Mouse (Mus musculus) MEL (cell line): ENCODE results near the gene Vopp1. TPM values are rescaled to one million over a fixed set of nuclear protein-coding genes. Genes with fewer than 3 reads are reported as not detected.
A peak's percentile ranks its signal among the peaks of the same experiment; 100 is the strongest.

Experiments used
- DNase-seq: peaks from one replicate; pipeline ENCODE4 v3.0.0; 2011; ENCODE audit warnings: low read depth, low spot score
- H3K27ac ChIP-seq: 2 replicates; pipeline ENCODE4 v1.5.1; 2012; ENCODE audit warnings: low read depth, mild to moderate bottlenecking, control low read depth, low read length, moderate library complexity; ENCODE audit not compliant: control insufficient read depth
- H3K27me3 ChIP-seq, 2 experiments: fragments of 150-350 bp in 1 of 2; sonication (generic) in 1 of 2; 2 replicates each; pipeline ENCODE4 v1.6.1; 2012; ENCODE audit warnings: low read length in 2 of 2, mild to moderate bottlenecking in 2 of 2, improper control_type of control experiment in 1 of 2, moderate library complexity in 1 of 2; ENCODE audit not compliant: insufficient read depth in 2 of 2, control insufficient read depth in 1 of 2
- H3K36me3 ChIP-seq, 2 experiments: 2 replicates each; pipeline ENCODE4 v1.6.1; 2012 to 2014; ENCODE audit warnings: low read length in 2 of 2, improper control_type of control experiment in 1 of 2, inconsistent platforms in 1 of 2, mild to moderate bottlenecking in 1 of 2; ENCODE audit not compliant: insufficient read depth in 2 of 2, control insufficient read depth in 1 of 2
- H3K4me1 ChIP-seq, 2 experiments: fragments of 150-350 bp in 1 of 2; sonication (generic) in 1 of 2; 2 replicates each; pipeline ENCODE4 v1.6.1; 2012; ENCODE audit warnings: low read length in 2 of 2, improper control_type of control experiment in 1 of 2, mild to moderate bottlenecking in 1 of 2; ENCODE audit not compliant: insufficient read depth in 2 of 2, control insufficient read depth in 1 of 2
- H3K4me3 ChIP-seq, 2 experiments: fragments of 150-350 bp in 1 of 2; sonication (generic) in 1 of 2; 2 replicates each; pipeline ENCODE4 v1.5.1; 2012; ENCODE audit warnings: low read depth in 2 of 2, low read length in 2 of 2, mild to moderate bottlenecking in 2 of 2, moderate library complexity in 2 of 2, control low read depth in 1 of 2, improper control_type of control experiment in 1 of 2; ENCODE audit not compliant: control insufficient read depth in 1 of 2, insufficient read depth in 1 of 2
- H3K79me2 ChIP-seq: 2 replicates; pipeline ENCODE4 v1.6.1; 2012; ENCODE audit warnings: mild to moderate bottlenecking, low read length, moderate library complexity; ENCODE audit not compliant: control insufficient read depth, poor library complexity, insufficient read depth
- H3K9ac ChIP-seq: 2 replicates; pipeline ENCODE4 v1.6.1; 2012; ENCODE audit warnings: low read depth, mild to moderate bottlenecking, control low read depth, low read length, moderate library complexity; ENCODE audit not compliant: control insufficient read depth, poor library complexity, severe bottlenecking
- H3K9me3 ChIP-seq: fragments of 150-350 bp; sonication (generic); replicated peaks from 2 replicates; pipeline ENCODE4 v1.6.1; 2012; ENCODE audit warnings: mild to moderate bottlenecking, low read length, improper control_type of control experiment, moderate library complexity; ENCODE audit not compliant: insufficient read depth
- CHD2 ChIP-seq: IDR thresholded peaks from 2 replicates; pipeline ENCODE4 v1.6.1; 2011; ENCODE audit warnings: low read length, improper control_type of control experiment
- EP300 ChIP-seq, 2 experiments: IDR thresholded peaks; 2 replicates each; pipeline ENCODE4 v1.6.1; 2011; ENCODE audit warnings: improper control_type of control experiment in 2 of 2, low read length in 2 of 2, low read depth in 1 of 2, mild to moderate bottlenecking in 1 of 2
- GATA1 ChIP-seq: IDR thresholded peaks from 2 replicates; pipeline ENCODE4 v1.6.1; 2011; ENCODE audit warnings: low read depth, low read length, improper control_type of control experiment
- JUND ChIP-seq: IDR thresholded peaks from 2 replicates; pipeline ENCODE4 v1.6.1; 2011; ENCODE audit warnings: low read depth, mild to moderate bottlenecking, improper control_type of control experiment, low read length
- KAT2A ChIP-seq: conservative IDR thresholded peaks from 2 replicates; pipeline ENCODE4 v1.6.1; 2012; ENCODE audit warnings: low read depth, low read length, improper control_type of control experiment, inconsistent platforms
- MEF2A ChIP-seq: IDR thresholded peaks from 2 replicates; pipeline ENCODE4 v1.6.1; 2014; ENCODE audit warnings: low read depth, mild to moderate bottlenecking, inconsistent platforms, low read length, improper control_type of control experiment; ENCODE audit not compliant: poor library complexity, insufficient replicate concordance, severe bottlenecking; ENCODE audit errors: extremely low read depth
- MXI1 ChIP-seq: IDR thresholded peaks from 2 replicates; pipeline ENCODE4 v1.6.1; 2011; ENCODE audit warnings: mild to moderate bottlenecking, low read depth, low read length, improper control_type of control experiment
- NELFE ChIP-seq: IDR thresholded peaks from 2 replicates; pipeline ENCODE4 v1.6.1; 2011; ENCODE audit warnings: low read depth, low read length, improper control_type of control experiment
- NRF1 ChIP-seq: IDR thresholded peaks from 2 replicates; pipeline ENCODE4 v1.6.1; 2014; ENCODE audit warnings: low read depth, mild to moderate bottlenecking, inconsistent platforms, low read length, improper control_type of control experiment, moderate library complexity; ENCODE audit not compliant: poor library complexity, insufficient read depth, severe bottlenecking
- POLR2AphosphoS5 ChIP-seq: IDR thresholded peaks from 2 replicates; pipeline ENCODE4 v1.6.1; 2012; ENCODE audit warnings: low read depth, borderline replicate concordance, mild to moderate bottlenecking, inconsistent platforms, low read length, moderate library complexity, mixed read lengths
- RAD21 ChIP-seq: IDR thresholded peaks from 2 replicates; pipeline ENCODE4 v1.6.1; 2011; ENCODE audit warnings: mild to moderate bottlenecking, low read depth, low read length, improper control_type of control experiment
- TAL1 ChIP-seq: IDR thresholded peaks from 2 replicates; pipeline ENCODE4 v1.6.1; 2012; ENCODE audit warnings: mild to moderate bottlenecking, inconsistent platforms, low read length, moderate library complexity, mixed read lengths
- USF1 ChIP-seq: IDR thresholded peaks from 2 replicates; pipeline ENCODE4 v1.6.1; 2014; ENCODE audit warnings: low read depth, mild to moderate bottlenecking, inconsistent platforms, low read length, improper control_type of control experiment, moderate library complexity
- ZMIZ1 ChIP-seq: IDR thresholded peaks from 2 replicates; pipeline ENCODE4 v1.6.1; 2012; ENCODE audit warnings: low read depth, mild to moderate bottlenecking, inconsistent platforms, low read length, improper control_type of control experiment, moderate library complexity
- polyA plus RNA-seq, 2 experiments: library from polyadenylated mRNA; stranded (reverse) in 1 of 2; unstranded in 1 of 2; fragments of >175 nt in 1 of 2; fragments of >200 nt in 1 of 2; gene quantifications; 2 replicates each; pipeline versions ENCODE4 v1.2.1 to v1.2.4; 2012; ENCODE audit warnings: low replicate concordance in 2 of 2, low read depth in 1 of 2; ENCODE audit not compliant: insufficient read length in 2 of 2, insufficient read depth in 1 of 2, missing spikeins in 1 of 2
- total RNA-seq: library from RNA; depleted of rRNA; stranded (reverse); fragments of 300-350 nt; gene quantifications from 2 replicates; pipeline ENCODE4 v1.2.3, GENCODE M21; 2012

Gene Vopp1
- total and polyA plus RNA-seq, 3 experiments: 14.2 to 17.0 TPM; not detected in 1

- Histone ChIP-seq H3K36me3 (peaks cover 0 to 28% of the 10 kb centered on the region in 2 experiments; a peak in 2 of 4 replicates), H3K27ac (no peak overlapping the region), H3K27me3 (no peaks in the 10 kb centered on the region), H3K9me3 (no peaks in the 10 kb centered on the region), H3K4me3 (no peak overlapping the region), H3K9ac (no peak overlapping the region), H3K79me2 (no peaks in the 10 kb centered on the region), H3K4me1 (peaks cover 21 to 22% of the 10 kb centered on the region in 2 experiments)
- TF ChIP-seq JUND (no peak), RAD21 (no peak), MXI1 (no peak), KAT2A (no peak), CHD2 (no peak), USF1 (no peak), NELFE (no peak)
- DNase-seq: no peak
These were observed 82.2 kb downstream of the Vopp1 start for GRCm38 (mm10) chr6:57742749-57743148.

DNA sequence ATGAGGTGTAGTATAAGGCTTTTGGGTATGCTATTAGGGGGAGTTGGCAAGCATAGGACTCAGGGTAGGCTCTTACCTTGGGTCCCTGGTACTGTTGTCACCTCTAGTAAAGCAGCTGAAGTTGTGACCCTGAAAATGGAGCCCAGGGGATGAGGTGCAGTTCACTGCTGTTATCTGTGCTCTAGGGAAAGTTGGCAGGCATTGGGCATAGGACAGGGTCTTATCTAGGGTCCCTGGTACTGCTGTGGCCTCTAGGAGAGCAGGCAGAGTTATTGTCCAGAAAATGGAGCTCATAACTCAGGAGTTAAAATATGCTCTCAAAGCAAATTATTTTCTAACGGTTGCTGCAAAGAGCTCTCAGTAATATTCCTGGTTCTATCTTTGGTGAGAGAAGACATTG, 103.6 kb downstream of the Vopp1 start:
- TF ChIP-seq MEF2A: no peak
- no peak for TF ChIP-seq NRF1
- TF ChIP-seq ZMIZ1: no peak
- TF ChIP-seq EP300 (IDR thresholded peaks at IDR 0.05; ENCODE audit: low read depth in 1 of 2, low read length in 2 of 2): 0 out of 4 replicates have a peak, but pooled peaks of 1 of the 2 experiments have one; percentile 28
- peak; percentile 25; the same call in 1 of the 2 replicates for TF ChIP-seq GATA1
- no peak for TF ChIP-seq TAL1
- Histone ChIP-seq H3K27me3 (no peaks in the 10 kb centered on the region), H3K4me1 (peaks cover 2 to 5% of the 10 kb centered on the region in 2 experiments; a peak in 2 of 4 replicates), H3K36me3 (peaks cover 2 to 6% of the 10 kb centered on the region in 2 experiments), H3K4me3 (no peak overlapping the region), H3K79me2 (0 out of 2 replicates have a peak, but pooled peaks cover 1% of the 10 kb centered on the region), H3K9ac (no peak overlapping the region), H3K9me3 (no peaks in the 10 kb centered on the region), H3K27ac (no peak overlapping the region)
- DNase-seq: no peak

DNA sequence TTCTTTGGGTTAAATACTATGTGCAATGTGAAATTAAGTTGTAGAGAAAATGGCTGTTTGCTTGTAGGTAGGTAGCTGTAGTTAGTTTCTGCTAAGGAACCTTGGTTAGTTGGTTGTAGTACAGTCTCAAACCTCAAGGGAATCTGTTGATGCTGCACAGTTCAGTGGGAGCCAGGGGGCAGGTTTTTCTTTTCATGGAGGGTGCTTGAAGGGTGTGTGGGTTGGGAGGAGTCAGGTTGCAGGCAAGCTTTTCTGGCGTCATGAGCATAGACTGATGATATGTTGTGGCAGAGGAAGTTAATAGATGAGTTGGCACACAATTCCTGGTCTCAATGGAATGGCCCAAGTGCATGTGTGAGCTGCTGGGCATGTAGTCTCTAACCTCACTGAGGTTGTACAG, 113.2 kb downstream of the Vopp1 start:
- no peaks in the 10 kb centered on the region; the same call in 1 of the 2 replicates for H3K79me2 ChIP-seq
- H3K4me1 ChIP-seq: peaks cover 6 to 9% of the 10 kb centered on the region in 2 experiments; a peak in 3 of 4 replicates
- H3K27me3 ChIP-seq: no peaks in the 10 kb centered on the region
- H3K9me3 ChIP-seq: no peaks in the 10 kb centered on the region
- no peak overlapping the region for H3K9ac ChIP-seq
- H3K27ac ChIP-seq: no peak overlapping the region
- no peak overlapping the region for H3K4me3 ChIP-seq
- no peak for TF ChIP-seq POLR2AphosphoS5
- TF ChIP-seq, all 39 proteins: peak for 0
- peak; percentile 35 for DNase-seq
- no peaks in the 10 kb centered on the region; a peak in 3 of 4 replicates for H3K36me3 ChIP-seq
